Mouse (Mus musculus): ENCODE measurements around the gene Cttn.

Gene Cttn

GRCm38 (mm10) chr7:144387537-144387936 lies 83.3 kb downstream of the Cttn start:
- no peak for DNase-seq
